Mouse (Mus musculus) cerebellum, adult 2 months (tissue): ENCODE measurements around the gene BC035044.
"Not testable (repeated sequence)": the region's sequence is repeated elsewhere in the genome, so short reads cannot be mapped to it uniquely, and the experiment has no call there.

Experiments used
- CTCF ChIP-seq: fragments of 200-500 bp; IDR thresholded peaks from 2 replicates; pipeline ENCODE4 v1.5.1; 2011; ENCODE audit warnings: low read depth, mild to moderate bottlenecking, control low read depth, low read length, moderate library complexity, borderline replicate concordance; ENCODE audit not compliant: insufficient read depth
- POLR2A ChIP-seq: fragments of 200-500 bp; IDR thresholded peaks from 2 replicates; pipeline ENCODE4 v1.6.1; 2011; ENCODE audit warnings: low read length, control low read depth, borderline replicate concordance; ENCODE audit not compliant: insufficient read depth

DNA sequence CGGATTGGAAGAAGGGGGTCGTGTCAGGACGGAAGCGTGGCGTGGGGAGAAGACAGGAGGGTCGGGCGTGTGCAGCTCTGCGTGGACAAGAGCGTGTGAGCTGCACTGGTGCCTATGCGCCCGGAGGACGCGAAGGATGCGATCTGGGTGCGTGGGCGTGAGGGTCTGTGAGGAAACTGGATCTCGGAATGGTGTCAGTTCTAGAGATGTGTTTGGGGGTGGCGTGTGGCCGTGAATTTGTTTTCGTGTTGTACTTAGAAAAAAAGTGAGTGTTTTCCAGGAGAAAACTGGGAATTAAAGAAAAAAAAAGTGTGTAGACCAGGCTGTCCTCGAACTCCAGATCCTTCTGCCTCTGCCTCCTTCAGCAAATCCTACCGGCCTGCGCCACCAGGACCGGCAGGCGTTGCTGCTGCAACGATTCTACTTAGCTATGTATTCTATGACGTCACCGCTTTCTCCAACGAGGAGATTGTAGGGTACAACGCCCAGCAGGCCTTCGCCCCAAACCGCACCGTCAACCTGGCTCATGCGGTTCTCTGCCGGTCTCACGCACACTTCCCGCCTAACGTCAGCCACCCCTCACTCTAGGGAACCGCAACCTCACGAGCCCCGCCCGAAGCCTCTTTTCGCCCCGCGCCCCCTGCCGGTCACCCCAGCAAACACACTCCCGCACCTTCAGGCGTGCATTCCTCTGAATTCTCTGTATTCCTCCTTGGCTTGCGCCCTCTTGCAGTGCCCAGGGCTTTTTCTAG is 91.6 kb downstream of the BC035044 start:
- TF ChIP-seq CTCF = peak; percentile 58
- not testable (repeated sequence) for TF ChIP-seq POLR2A
